Mouse (Mus musculus) MEL (cell line): Measurements from ENCODE around the gene Osbpl10. TPM values are rescaled to one million over a fixed set of nuclear protein-coding genes. Genes with fewer than 3 reads are reported as not detected.

Experiments used
- DNase-seq: peaks from one replicate; pipeline ENCODE4 v3.0.0; 2011; ENCODE audit warnings: low read depth, low spot score
- H3K27ac ChIP-seq: 2 replicates; pipeline ENCODE4 v1.5.1; 2012; ENCODE audit warnings: low read depth, mild to moderate bottlenecking, control low read depth, low read length, moderate library complexity; ENCODE audit not compliant: control insufficient read depth
- H3K27me3 ChIP-seq, 2 experiments: fragments of 150-350 bp in 1 of 2; sonication (generic) in 1 of 2; 2 replicates each; pipeline ENCODE4 v1.6.1; 2012; ENCODE audit warnings: low read length in 2 of 2, mild to moderate bottlenecking in 2 of 2, improper control_type of control experiment in 1 of 2, moderate library complexity in 1 of 2; ENCODE audit not compliant: insufficient read depth in 2 of 2, control insufficient read depth in 1 of 2
- H3K36me3 ChIP-seq, 2 experiments: 2 replicates each; pipeline ENCODE4 v1.6.1; 2012 to 2014; ENCODE audit warnings: low read length in 2 of 2, improper control_type of control experiment in 1 of 2, inconsistent platforms in 1 of 2, mild to moderate bottlenecking in 1 of 2; ENCODE audit not compliant: insufficient read depth in 2 of 2, control insufficient read depth in 1 of 2
- H3K4me1 ChIP-seq, 2 experiments: fragments of 150-350 bp in 1 of 2; sonication (generic) in 1 of 2; 2 replicates each; pipeline ENCODE4 v1.6.1; 2012; ENCODE audit warnings: low read length in 2 of 2, improper control_type of control experiment in 1 of 2, mild to moderate bottlenecking in 1 of 2; ENCODE audit not compliant: insufficient read depth in 2 of 2, control insufficient read depth in 1 of 2
- H3K4me3 ChIP-seq, 2 experiments: fragments of 150-350 bp in 1 of 2; sonication (generic) in 1 of 2; 2 replicates each; pipeline ENCODE4 v1.5.1; 2012; ENCODE audit warnings: low read depth in 2 of 2, low read length in 2 of 2, mild to moderate bottlenecking in 2 of 2, moderate library complexity in 2 of 2, control low read depth in 1 of 2, improper control_type of control experiment in 1 of 2; ENCODE audit not compliant: control insufficient read depth in 1 of 2, insufficient read depth in 1 of 2
- H3K79me2 ChIP-seq: 2 replicates; pipeline ENCODE4 v1.6.1; 2012; ENCODE audit warnings: mild to moderate bottlenecking, low read length, moderate library complexity; ENCODE audit not compliant: control insufficient read depth, poor library complexity, insufficient read depth
- H3K9ac ChIP-seq: 2 replicates; pipeline ENCODE4 v1.6.1; 2012; ENCODE audit warnings: low read depth, mild to moderate bottlenecking, control low read depth, low read length, moderate library complexity; ENCODE audit not compliant: control insufficient read depth, poor library complexity, severe bottlenecking
- H3K9me3 ChIP-seq: fragments of 150-350 bp; sonication (generic); replicated peaks from 2 replicates; pipeline ENCODE4 v1.6.1; 2012; ENCODE audit warnings: mild to moderate bottlenecking, low read length, improper control_type of control experiment, moderate library complexity; ENCODE audit not compliant: insufficient read depth
- CHD2 ChIP-seq: IDR thresholded peaks from 2 replicates; pipeline ENCODE4 v1.6.1; 2011; ENCODE audit warnings: low read length, improper control_type of control experiment
- CTCF ChIP-seq, 3 experiments: IDR thresholded peaks in 2 of 3; conservative IDR thresholded peaks in 1 of 3; 2 replicates each; pipeline ENCODE4 v1.5.1; 2011 to 2012; ENCODE audit warnings: low read length in 3 of 3, low read depth in 2 of 3, mild to moderate bottlenecking in 2 of 3, improper control_type of control experiment in 1 of 3, inconsistent platforms in 1 of 3, mixed read lengths in 1 of 3, moderate library complexity in 1 of 3; ENCODE audit not compliant: control insufficient read depth in 1 of 3, insufficient read depth in 1 of 3, poor library complexity in 1 of 3, severe bottlenecking in 1 of 3
- ELF1 ChIP-seq: IDR thresholded peaks from 2 replicates; pipeline ENCODE4 v1.6.1; 2014; ENCODE audit warnings: low read depth, mild to moderate bottlenecking, inconsistent platforms, low read length, improper control_type of control experiment, moderate library complexity
- EP300 ChIP-seq, 2 experiments: IDR thresholded peaks; 2 replicates each; pipeline ENCODE4 v1.6.1; 2011; ENCODE audit warnings: improper control_type of control experiment in 2 of 2, low read length in 2 of 2, low read depth in 1 of 2, mild to moderate bottlenecking in 1 of 2
- GATA1 ChIP-seq: IDR thresholded peaks from 2 replicates; pipeline ENCODE4 v1.6.1; 2011; ENCODE audit warnings: low read depth, low read length, improper control_type of control experiment
- HCFC1 ChIP-seq: IDR thresholded peaks from 2 replicates; pipeline ENCODE4 v1.6.1; 2012; ENCODE audit warnings: low read depth, mild to moderate bottlenecking, inconsistent platforms, low read length, improper control_type of control experiment, moderate library complexity
- JUND ChIP-seq: IDR thresholded peaks from 2 replicates; pipeline ENCODE4 v1.6.1; 2011; ENCODE audit warnings: low read depth, mild to moderate bottlenecking, improper control_type of control experiment, low read length
- MAFK ChIP-seq: IDR thresholded peaks from 2 replicates; pipeline ENCODE4 v1.6.1; 2011; ENCODE audit warnings: low read depth, mild to moderate bottlenecking, low read length, improper control_type of control experiment, borderline replicate concordance
- MAX ChIP-seq: IDR thresholded peaks from 2 replicates; pipeline ENCODE4 v1.6.1; 2011; ENCODE audit warnings: low read length, improper control_type of control experiment
- MEF2A ChIP-seq: IDR thresholded peaks from 2 replicates; pipeline ENCODE4 v1.6.1; 2014; ENCODE audit warnings: low read depth, mild to moderate bottlenecking, inconsistent platforms, low read length, improper control_type of control experiment; ENCODE audit not compliant: poor library complexity, insufficient replicate concordance, severe bottlenecking; ENCODE audit errors: extremely low read depth
- NRF1 ChIP-seq: IDR thresholded peaks from 2 replicates; pipeline ENCODE4 v1.6.1; 2014; ENCODE audit warnings: low read depth, mild to moderate bottlenecking, inconsistent platforms, low read length, improper control_type of control experiment, moderate library complexity; ENCODE audit not compliant: poor library complexity, insufficient read depth, severe bottlenecking
- TAL1 ChIP-seq: IDR thresholded peaks from 2 replicates; pipeline ENCODE4 v1.6.1; 2012; ENCODE audit warnings: mild to moderate bottlenecking, inconsistent platforms, low read length, moderate library complexity, mixed read lengths
- UBTF ChIP-seq: IDR thresholded peaks from 2 replicates; pipeline ENCODE4 v1.6.1; 2012; ENCODE audit warnings: low read depth, mild to moderate bottlenecking, inconsistent platforms, low read length, improper control_type of control experiment, moderate library complexity, borderline replicate concordance; ENCODE audit not compliant: insufficient read depth
- ZC3H11A ChIP-seq: IDR thresholded peaks from 2 replicates; pipeline ENCODE4 v1.6.1; 2012; ENCODE audit warnings: low read depth, mild to moderate bottlenecking, inconsistent platforms, low read length, improper control_type of control experiment
- ZKSCAN1 ChIP-seq: IDR thresholded peaks from 2 replicates; pipeline ENCODE4 v1.6.1; 2012; ENCODE audit warnings: low read depth, mild to moderate bottlenecking, inconsistent platforms, low read length, improper control_type of control experiment, moderate library complexity
- polyA plus RNA-seq, 2 experiments: library from polyadenylated mRNA; stranded (reverse) in 1 of 2; unstranded in 1 of 2; fragments of >175 nt in 1 of 2; fragments of >200 nt in 1 of 2; gene quantifications; 2 replicates each; pipeline versions ENCODE4 v1.2.1 to v1.2.4; 2012; ENCODE audit warnings: low replicate concordance in 2 of 2, low read depth in 1 of 2; ENCODE audit not compliant: insufficient read length in 2 of 2, insufficient read depth in 1 of 2, missing spikeins in 1 of 2
- total RNA-seq: library from RNA; depleted of rRNA; stranded (reverse); fragments of 300-350 nt; gene quantifications from 2 replicates; pipeline ENCODE4 v1.2.3, GENCODE M21; 2012

Osbpl10 gene
- total and polyA plus RNA-seq, 3 experiments: not detected

GRCm38 (mm10) chr9:115257733-115258286 lies 279.4 kb downstream of the Osbpl10 start:
- Histone ChIP-seq H3K4me3 (no peak overlapping the region), H3K36me3 (peaks cover 3 to 24% of the 10 kb centered on the region in 2 experiments; a peak in 3 of 4 replicates)

GRCm38 (mm10) chr9:115259866-115260265 lies 281.5 kb downstream of the Osbpl10 start:
- no peak overlapping the region for H3K27ac ChIP-seq
- no peak overlapping the region for H3K4me3 ChIP-seq
- H3K79me2 ChIP-seq: peaks cover 3% of the 10 kb centered on the region; the same call in 1 of the 2 replicates
- TF ChIP-seq UBTF: no peak
- TF ChIP-seq JUND: no peak
- no peak for TF ChIP-seq MAFK
- TF ChIP-seq MEF2A: no peak
- no peak for TF ChIP-seq ELF1
- TF ChIP-seq ZC3H11A: no peak
- TF ChIP-seq GATA1: no peak
- TF ChIP-seq ZKSCAN1: no peak
- no peak for TF ChIP-seq TAL1
- no peak for TF ChIP-seq CTCF (IDR thresholded peaks at IDR 0.05 in 2 of 3, conservative IDR thresholded peaks at IDR 0.05 in 1 of 3; ENCODE audit: control insufficient read depth in 1 of 3, insufficient read depth in 1 of 3, low read depth in 2 of 3, low read length in 3 of 3, poor library complexity in 1 of 3, severe bottlenecking in 1 of 3)
- peaks cover 3 to 16% of the 10 kb centered on the region in 2 experiments; a peak in 3 of 4 replicates for H3K36me3 ChIP-seq
- no peak overlapping the region for H3K9ac ChIP-seq
- no peak for DNase-seq
- H3K27me3 ChIP-seq: no peaks in the 10 kb centered on the region
- H3K9me3 ChIP-seq: no peaks in the 10 kb centered on the region
- no peaks in the 10 kb centered on the region; a peak in 2 of 4 replicates for H3K4me1 ChIP-seq

More at GRCm38 (mm10) chr9:115257733-115258286, 279.4 kb downstream of the Osbpl10 start:
- Histone ChIP-seq H3K27me3 (no peaks in the 10 kb centered on the region), H3K4me1 (no peaks in the 10 kb centered on the region; a peak in 2 of 4 replicates)
- peak in 1 of 2 experiments; percentile 18; a peak in 1 of 4 replicates for TF ChIP-seq EP300 (IDR thresholded peaks at IDR 0.05; ENCODE audit: low read depth in 1 of 2, low read length in 2 of 2)
- TF ChIP-seq CTCF (IDR thresholded peaks at IDR 0.05 in 2 of 3, conservative IDR thresholded peaks at IDR 0.05 in 1 of 3; ENCODE audit: control insufficient read depth in 1 of 3, insufficient read depth in 1 of 3, low read depth in 2 of 3, low read length in 3 of 3, poor library complexity in 1 of 3, severe bottlenecking in 1 of 3): no peak
- no peak for TF ChIP-seq CHD2
- TF ChIP-seq ELF1: no peak
- TF ChIP-seq NRF1: no peak
- no peak for TF ChIP-seq HCFC1
- TF ChIP-seq GATA1: peak; percentile 24; the same call in 1 of the 2 replicates
- no peak for TF ChIP-seq MAX
- TF ChIP-seq, all 39 proteins: peak for 2
- Histone ChIP-seq H3K9ac (no peak overlapping the region), H3K9me3 (no peaks in the 10 kb centered on the region), H3K27ac (no peak overlapping the region), H3K79me2 (no peaks in the 10 kb centered on the region)
- peak; percentile 37 for DNase-seq
